Mouse (Mus musculus): ENCODE measurements around the gene Mbtd1.

DNA sequence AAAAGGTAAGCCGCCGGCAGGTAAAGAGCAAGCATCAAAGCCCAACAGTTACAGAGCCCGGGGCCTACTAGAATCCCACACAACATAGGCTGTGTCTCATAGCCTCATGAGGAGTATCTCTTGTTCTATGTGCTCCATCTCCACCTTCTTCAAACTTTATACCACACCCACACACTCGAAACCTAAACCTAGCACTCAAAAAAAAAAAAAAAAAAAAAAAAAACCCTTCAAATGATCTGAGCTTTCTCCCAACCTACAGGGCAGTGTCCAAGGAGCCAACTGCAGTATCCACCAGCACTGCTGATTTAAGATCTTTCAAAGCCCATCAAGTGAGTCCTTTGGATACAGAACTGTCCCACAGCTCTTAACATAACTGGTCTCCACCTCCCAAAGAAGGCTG, 1.6 kb upstream of the Mbtd1 start:
- no peak for TF ChIP-seq CTCF (IDR thresholded peaks at IDR 0.05)
- TF ChIP-seq EP300 (IDR thresholded peaks at IDR 0.05) = no peak
